Mouse (Mus musculus): ENCODE data around the gene Fzd7. TPM values are rescaled to one million over a fixed set of nuclear protein-coding genes. Genes with fewer than 3 reads are reported as not detected.

Gene Fzd7
- polyA plus RNA-seq, 1 experiment = 51.7 TPM

DNA sequence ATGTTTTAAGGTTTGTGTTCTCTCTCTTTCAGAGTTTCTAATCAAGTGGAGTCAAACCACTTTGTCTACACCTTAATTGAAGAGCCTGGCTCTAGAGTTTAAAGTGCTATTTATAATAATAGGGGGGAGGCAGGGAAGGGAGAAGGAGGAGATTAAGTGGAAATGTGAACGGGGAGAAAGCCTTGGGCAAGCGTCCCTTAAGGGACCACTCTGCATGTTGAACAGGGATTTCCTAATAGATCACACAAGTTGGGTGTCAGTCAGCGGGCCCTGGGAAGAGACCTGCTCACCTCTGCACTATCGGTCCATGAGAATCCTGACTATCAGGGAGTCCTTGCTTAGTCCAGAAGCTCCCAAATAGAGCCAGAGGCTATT, 9.1 kb upstream of the Fzd7 start:
- no peaks in the 10 kb centered on the region for H3K27me3 ChIP-seq (ENCODE audit: control insufficient read depth, insufficient read depth, low read length, poor library complexity, severe bottlenecking)
- peak overlapping the region; percentile 38; the same call in 1 of the 2 replicates for H3K9ac ChIP-seq (ENCODE audit: low read depth, poor library complexity, severe bottlenecking)
- H3K4me1 ChIP-seq (ENCODE audit: control insufficient read depth, insufficient read depth, low read length) = peaks cover 5% of the 10 kb centered on the region
- TF ChIP-seq CTCF (IDR thresholded peaks at IDR 0.05; ENCODE audit: low read depth, low read length) (no peak), EP300 (IDR thresholded peaks at IDR 0.05; ENCODE audit: insufficient read depth, low read depth, low read length) (no peak), POLR2A (IDR thresholded peaks at IDR 0.05; ENCODE audit: insufficient read depth, low read length) (no peak)
- peak overlapping the region; percentile 30 for H3K4me3 ChIP-seq (ENCODE audit: low read depth, low read length)
- no peaks in the 10 kb centered on the region for H3K36me3 ChIP-seq (ENCODE audit: control insufficient read depth, insufficient read depth, low read length, poor library complexity, severe bottlenecking)
- peak overlapping the region; percentile 92 for H3K27ac ChIP-seq (ENCODE audit: insufficient read depth, low read length)
- no peaks in the 10 kb centered on the region for H3K9me3 ChIP-seq (replicated peaks; ENCODE audit: control insufficient read depth, insufficient read depth, low read length, poor library complexity, severe bottlenecking)

DNA sequence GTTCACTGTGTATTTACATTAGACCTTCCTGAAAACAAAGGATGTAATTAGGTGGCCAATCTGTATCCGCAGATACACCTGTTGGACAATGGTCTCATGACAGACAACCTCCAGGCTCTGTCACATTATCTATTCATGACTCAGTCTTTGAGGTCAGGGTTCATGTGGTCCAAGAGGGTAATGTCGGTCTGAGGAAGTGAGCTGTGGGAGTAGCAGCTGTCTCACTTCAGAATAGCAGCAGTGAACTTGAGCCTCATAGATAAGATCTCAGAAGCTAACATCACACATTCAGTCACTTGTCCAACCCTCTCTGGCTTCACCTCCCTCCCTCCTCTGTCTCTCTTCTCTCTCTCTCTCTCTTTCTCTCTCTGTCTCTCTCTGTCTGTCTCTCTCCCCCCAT, 6.6 kb upstream of the Fzd7 start:
- no peak for TF ChIP-seq CTCF (IDR thresholded peaks at IDR 0.05; ENCODE audit: low read depth, low read length)
- no peak for TF ChIP-seq EP300 (IDR thresholded peaks at IDR 0.05; ENCODE audit: insufficient read depth, low read depth, low read length)
- H3K4me1 ChIP-seq (ENCODE audit: control insufficient read depth, insufficient read depth, low read length) = peaks cover 5% of the 10 kb centered on the region
- no peaks in the 10 kb centered on the region for H3K27me3 ChIP-seq (ENCODE audit: control insufficient read depth, insufficient read depth, low read length, poor library complexity, severe bottlenecking)

DNA sequence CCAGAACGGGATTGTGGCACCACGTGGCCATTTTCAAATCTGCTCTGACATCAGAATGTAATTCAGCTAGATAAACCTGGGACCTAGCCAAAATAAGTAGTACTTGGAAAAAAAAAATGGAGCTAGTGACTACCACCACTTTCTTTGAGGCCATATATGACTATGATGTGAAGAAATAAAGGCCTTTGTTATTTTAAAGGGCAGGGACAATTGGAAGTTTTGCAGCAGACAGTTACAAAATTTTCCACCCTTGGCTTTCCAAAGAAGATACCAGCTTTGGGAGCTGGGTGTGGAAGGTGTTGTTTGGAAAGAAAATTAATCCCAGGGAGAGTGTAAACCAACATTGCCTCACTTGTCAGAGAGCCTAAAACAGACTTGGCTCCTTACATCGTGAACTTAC, 3.3 kb upstream of the Fzd7 start:
- no peak for TF ChIP-seq POLR2A (IDR thresholded peaks at IDR 0.05; ENCODE audit: insufficient read depth, low read length)
- TF ChIP-seq CTCF (IDR thresholded peaks at IDR 0.05; ENCODE audit: low read depth, low read length) = no peak
- no peak for TF ChIP-seq EP300 (IDR thresholded peaks at IDR 0.05; ENCODE audit: insufficient read depth, low read depth, low read length)
- H3K27me3 ChIP-seq (ENCODE audit: control insufficient read depth, insufficient read depth, low read length, poor library complexity, severe bottlenecking) = no peaks in the 10 kb centered on the region
- H3K9ac ChIP-seq (ENCODE audit: low read depth, poor library complexity, severe bottlenecking) = no peak overlapping the region
- no peak overlapping the region for H3K4me3 ChIP-seq (ENCODE audit: low read depth, low read length)
- H3K36me3 ChIP-seq (ENCODE audit: control insufficient read depth, insufficient read depth, low read length, poor library complexity, severe bottlenecking) = no peaks in the 10 kb centered on the region; the same call in 1 of the 2 replicates
- no peak overlapping the region for H3K27ac ChIP-seq (ENCODE audit: insufficient read depth, low read length)
- H3K4me1 ChIP-seq (ENCODE audit: control insufficient read depth, insufficient read depth, low read length) = peaks cover 2% of the 10 kb centered on the region
- no peaks in the 10 kb centered on the region for H3K9me3 ChIP-seq (replicated peaks; ENCODE audit: control insufficient read depth, insufficient read depth, low read length, poor library complexity, severe bottlenecking)

More for the DNA sequence above, 6.6 kb upstream of the Fzd7 start:
- no peak overlapping the region for H3K27ac ChIP-seq (ENCODE audit: insufficient read depth, low read length)
- no peaks in the 10 kb centered on the region for H3K36me3 ChIP-seq (ENCODE audit: control insufficient read depth, insufficient read depth, low read length, poor library complexity, severe bottlenecking)
- H3K4me3 ChIP-seq (ENCODE audit: low read depth, low read length) = no peak overlapping the region
- H3K9me3 ChIP-seq (replicated peaks; ENCODE audit: control insufficient read depth, insufficient read depth, low read length, poor library complexity, severe bottlenecking) = no peaks in the 10 kb centered on the region
- no peak overlapping the region for H3K9ac ChIP-seq (ENCODE audit: low read depth, poor library complexity, severe bottlenecking)

DNA sequence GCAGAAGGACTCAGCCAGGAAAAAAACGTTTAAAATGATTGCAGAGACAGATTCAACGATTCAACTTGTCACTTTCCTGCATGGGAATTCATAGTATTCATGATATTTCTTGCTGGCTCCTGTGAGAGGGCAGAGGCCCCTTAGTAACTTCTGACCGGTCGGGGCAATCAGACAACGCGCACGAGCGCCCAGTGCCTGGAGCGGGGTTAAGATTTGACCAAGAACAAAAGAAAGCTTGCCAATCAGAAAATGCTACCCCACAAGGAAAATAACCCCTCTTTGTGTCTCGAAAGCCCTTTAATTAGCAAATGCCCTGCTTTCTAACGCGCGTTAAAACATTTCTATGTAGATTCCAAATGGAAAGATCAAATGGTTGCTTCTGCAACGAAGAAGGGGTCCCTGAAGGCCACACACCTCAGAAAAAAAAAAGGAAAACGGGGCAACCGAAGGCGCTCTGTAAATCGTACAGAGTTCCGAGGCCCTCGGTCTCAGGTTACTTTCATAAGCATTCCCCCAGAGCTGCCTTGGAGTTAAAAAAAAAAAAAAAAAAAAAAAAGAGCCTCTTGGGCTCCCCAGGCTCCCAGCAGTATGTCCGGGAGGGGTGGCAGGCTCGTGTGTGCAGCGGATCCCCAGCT, 1.3 kb upstream of the Fzd7 start:
- H3K36me3 ChIP-seq (ENCODE audit: control insufficient read depth, insufficient read depth, low read length, poor library complexity, severe bottlenecking) = peaks cover 12% of the 10 kb centered on the region

DNA sequence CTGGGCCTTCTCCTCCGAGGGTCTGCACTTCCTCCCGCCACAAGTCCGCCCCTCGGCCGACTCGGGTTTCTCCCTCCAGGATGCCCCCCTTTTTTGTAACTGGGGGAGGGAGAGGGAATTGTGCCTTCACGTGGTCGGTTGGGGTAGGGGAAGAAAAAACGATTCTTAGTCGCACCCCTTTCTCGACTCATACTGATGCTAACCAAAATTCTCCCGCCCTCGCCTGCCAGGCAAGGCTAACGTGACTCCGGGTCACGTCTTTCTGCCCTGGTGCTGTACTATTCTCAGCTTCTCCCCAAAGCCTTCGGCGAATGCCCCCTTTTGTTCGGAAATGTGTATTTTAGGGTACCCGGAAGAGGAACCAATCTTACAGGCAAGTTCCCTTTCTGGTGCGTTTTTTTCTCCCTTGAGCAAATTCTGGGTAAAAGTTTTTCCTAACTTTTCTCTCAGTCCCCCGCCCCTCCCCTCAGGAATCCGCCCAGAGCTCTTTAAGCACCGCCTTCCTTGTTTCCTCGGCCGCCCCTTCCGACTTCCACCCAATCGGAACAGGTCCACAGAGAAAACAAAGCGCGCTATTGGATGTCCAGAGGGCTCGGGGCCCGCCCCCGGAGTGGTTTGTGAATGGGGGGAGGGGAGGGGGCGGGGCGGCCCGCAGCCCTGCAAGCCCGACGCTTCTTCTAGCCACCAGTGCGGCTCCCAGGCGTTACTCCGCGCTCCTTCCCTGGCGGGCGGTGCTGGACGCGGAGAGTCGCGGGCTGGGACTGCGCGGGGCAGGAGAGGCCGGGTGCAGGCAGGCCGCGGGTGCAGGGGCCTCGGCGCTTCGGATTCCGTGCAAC, 550 bp upstream of the Fzd7 start:
- no peaks in the 10 kb centered on the region for H3K4me1 ChIP-seq (ENCODE audit: control insufficient read depth, insufficient read depth, low read length)
- H3K27me3 ChIP-seq (ENCODE audit: control insufficient read depth, insufficient read depth, low read length, poor library complexity, severe bottlenecking) = no peaks in the 10 kb centered on the region
- peak overlapping the region; percentile 71 for H3K4me3 ChIP-seq (ENCODE audit: low read depth, low read length)
- TF ChIP-seq CTCF (IDR thresholded peaks at IDR 0.05; ENCODE audit: low read depth, low read length) = no peak
- peak; percentile 63 for TF ChIP-seq EP300 (IDR thresholded peaks at IDR 0.05; ENCODE audit: insufficient read depth, low read depth, low read length)
- peak; percentile 81 for TF ChIP-seq POLR2A (IDR thresholded peaks at IDR 0.05; ENCODE audit: insufficient read depth, low read length)
- H3K9ac ChIP-seq (ENCODE audit: low read depth, poor library complexity, severe bottlenecking) = peak overlapping the region; percentile 86
- no peaks in the 10 kb centered on the region for H3K9me3 ChIP-seq (replicated peaks; ENCODE audit: control insufficient read depth, insufficient read depth, low read length, poor library complexity, severe bottlenecking)
- peaks cover 18% of the 10 kb centered on the region for H3K36me3 ChIP-seq (ENCODE audit: control insufficient read depth, insufficient read depth, low read length, poor library complexity, severe bottlenecking)
- peak overlapping the region; percentile 93 for H3K27ac ChIP-seq (ENCODE audit: insufficient read depth, low read length)

More for the DNA sequence above, 1.3 kb upstream of the Fzd7 start:
- peak overlapping the region; percentile 68 for H3K4me3 ChIP-seq (ENCODE audit: low read depth, low read length)
- H3K9me3 ChIP-seq (replicated peaks; ENCODE audit: control insufficient read depth, insufficient read depth, low read length, poor library complexity, severe bottlenecking) = no peaks in the 10 kb centered on the region
- TF ChIP-seq POLR2A (IDR thresholded peaks at IDR 0.05; ENCODE audit: insufficient read depth, low read length) (peak; percentile 43), EP300 (IDR thresholded peaks at IDR 0.05; ENCODE audit: insufficient read depth, low read depth, low read length) (no peak)
- H3K27me3 ChIP-seq (ENCODE audit: control insufficient read depth, insufficient read depth, low read length, poor library complexity, severe bottlenecking) = no peaks in the 10 kb centered on the region
- H3K9ac ChIP-seq (ENCODE audit: low read depth, poor library complexity, severe bottlenecking) = peak overlapping the region; percentile 86
- H3K4me1 ChIP-seq (ENCODE audit: control insufficient read depth, insufficient read depth, low read length) = no peaks in the 10 kb centered on the region
- H3K27ac ChIP-seq (ENCODE audit: insufficient read depth, low read length) = peak overlapping the region; percentile 93
